Mouse (Mus musculus): Measurements from ENCODE around the gene Rufy4.
A peak's percentile ranks its signal among the peaks of the same experiment; 100 is the strongest.
"Not testable (repeated sequence)": the region's sequence is repeated elsewhere in the genome, so short reads cannot be mapped to it uniquely, and the experiment has no call there.

Rufy4 gene

DNA sequence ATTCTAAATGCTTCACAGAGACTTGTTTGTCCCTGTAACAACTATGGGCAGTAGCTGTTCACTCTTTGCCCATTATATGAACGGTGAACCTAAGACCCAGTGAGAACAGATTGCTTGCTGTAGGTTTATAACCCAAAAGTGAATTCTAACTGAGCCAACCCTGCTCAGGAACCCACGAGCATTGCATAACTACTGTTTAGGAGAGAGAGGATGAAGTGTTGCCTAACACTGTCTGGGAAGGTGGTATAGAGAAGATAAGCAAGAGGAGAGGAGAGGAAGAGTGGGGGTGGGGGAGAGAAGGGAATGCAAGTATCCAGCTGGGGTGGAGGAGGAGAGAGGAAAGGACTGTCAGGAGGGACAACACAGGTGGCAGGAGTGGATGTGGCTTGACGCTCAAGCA, 25.8 kb downstream of the Rufy4 start:
- no peak for DNase-seq

DNA sequence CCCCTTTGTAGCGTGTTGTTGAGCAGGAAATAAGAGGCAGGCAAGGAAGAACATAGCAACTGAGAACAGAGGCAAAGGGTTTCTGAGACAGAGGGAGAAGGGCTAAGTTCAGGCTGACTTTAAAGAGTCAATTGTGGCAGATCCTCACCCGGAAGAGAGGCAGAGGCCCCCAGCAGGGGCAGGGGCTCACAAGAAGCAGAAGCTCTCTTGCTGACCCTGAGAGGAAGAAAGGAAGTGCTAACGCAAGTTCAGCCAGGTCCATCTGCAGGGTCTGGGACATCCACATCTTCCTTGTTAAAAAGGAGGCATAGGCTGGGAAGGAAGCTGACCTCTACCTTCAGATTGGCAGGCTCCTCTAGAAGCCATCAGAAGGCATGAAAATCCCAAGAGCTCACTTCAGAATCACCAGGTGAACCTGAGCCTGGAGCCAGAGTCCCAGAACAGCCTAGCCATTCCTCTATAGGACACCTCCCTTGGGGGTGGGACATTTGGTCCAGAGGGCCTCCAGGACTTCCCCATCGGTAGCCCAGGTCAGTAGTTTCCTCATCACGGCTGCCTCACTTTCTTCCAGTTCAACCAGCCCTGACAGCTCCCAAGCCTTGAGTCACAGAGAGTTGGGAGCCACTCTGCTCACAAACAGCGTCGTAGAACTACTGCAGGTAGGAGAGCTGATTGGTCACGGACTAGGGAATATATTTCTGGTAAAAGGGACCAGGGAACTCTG, 28.3 kb downstream of the Rufy4 start, which contains the start of gene Cxcr2:
TSS of gene Cxcr2 (plus strand) at position 529 of the 724 bp plus-strand sequence.
- no peak for DNase-seq

DNA sequence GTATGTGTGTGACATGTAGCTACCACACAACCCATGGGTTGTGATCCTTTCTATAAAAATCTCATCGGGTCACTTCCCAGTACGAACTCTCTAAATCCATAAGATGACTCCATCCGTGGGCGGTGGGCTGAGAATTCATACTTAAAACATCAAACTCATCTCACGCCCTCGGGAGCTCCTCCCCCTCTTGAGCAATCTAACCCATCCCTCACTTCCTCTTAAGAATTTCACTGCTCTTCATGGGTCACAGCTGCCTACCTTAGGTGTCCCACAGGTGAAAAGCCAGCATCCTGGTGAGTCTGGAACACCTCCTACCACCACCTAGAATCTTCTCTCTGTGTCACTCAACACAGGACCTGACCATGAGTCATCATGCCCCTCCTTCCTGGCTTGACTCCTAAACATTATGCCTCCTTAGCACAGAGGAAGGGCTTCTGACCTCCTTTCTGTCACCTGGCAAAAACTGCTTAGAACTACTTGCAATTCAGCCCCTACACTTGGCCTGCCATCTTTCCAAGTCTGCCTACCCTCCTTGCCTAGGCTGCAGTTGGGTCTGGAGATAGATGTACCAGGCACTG, 30.2 kb downstream of the Rufy4 start:
- DNase-seq, result peak; percentile 61

DNA sequence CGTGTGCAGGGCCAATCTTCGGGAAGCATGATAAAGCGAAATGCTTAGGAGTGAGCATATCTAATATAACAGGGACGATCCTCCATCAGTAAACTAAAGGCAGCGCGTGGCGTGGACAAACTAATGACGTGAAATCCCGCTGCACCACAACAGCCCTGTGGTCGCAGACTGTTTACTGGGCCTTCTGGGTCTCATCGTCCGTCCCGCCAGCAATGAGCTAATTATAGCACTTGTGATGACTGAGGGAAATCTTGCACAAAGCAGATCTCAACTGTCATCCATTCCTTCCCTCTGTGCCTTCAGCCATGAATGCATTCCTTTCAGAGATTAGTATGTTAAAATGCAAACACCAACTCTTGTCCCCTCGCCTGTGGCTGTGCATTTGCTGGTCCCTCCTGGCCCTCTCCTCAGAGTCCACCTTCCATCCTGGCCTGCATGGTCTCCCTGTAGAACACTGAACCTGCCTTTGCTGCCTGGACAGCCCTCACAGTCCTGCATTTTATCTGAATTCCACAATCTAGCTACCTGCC, 31.1 kb downstream of the Rufy4 start:
- DNase-seq, result no peak

DNA sequence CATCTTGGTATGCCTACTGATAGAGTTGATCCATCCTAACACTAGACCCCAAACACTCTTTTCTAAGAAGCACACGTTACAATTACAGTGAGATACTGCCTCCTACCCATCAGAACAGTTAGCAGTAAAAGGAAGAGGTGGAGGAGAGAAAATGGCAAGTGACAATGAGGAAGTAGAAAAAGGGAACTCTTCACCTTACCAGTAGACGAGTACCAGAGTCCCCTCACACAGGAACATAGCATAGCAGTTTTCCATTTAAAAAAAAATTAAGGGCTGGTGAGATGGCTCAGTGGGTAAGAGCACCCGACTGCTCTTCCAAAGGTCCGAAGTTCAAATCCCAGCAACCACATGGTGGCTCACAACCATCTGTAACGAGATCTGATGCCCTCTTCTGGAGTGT, 34.3 kb downstream of the Rufy4 start:
- not testable (repeated sequence) for DNase-seq

DNA sequence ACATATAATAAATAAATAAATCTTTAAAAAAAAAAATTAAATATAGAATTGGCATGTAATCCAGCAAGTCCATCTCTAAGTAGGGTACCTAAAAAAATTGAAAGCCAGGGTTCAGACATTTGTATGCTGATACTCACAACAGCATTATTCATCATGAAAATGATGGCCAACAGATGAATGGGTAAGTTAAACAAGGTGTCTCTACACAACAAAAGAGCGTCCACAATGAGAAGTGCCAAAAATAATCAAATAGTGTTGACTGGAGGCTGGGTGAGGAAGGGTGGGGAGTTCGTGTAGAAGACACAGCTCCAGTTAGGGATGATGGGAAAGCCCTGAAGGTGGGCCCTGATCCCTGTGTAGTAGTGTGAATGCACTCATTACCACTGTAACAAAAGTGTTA, 34.7 kb downstream of the Rufy4 start:
- no peak for DNase-seq

DNA sequence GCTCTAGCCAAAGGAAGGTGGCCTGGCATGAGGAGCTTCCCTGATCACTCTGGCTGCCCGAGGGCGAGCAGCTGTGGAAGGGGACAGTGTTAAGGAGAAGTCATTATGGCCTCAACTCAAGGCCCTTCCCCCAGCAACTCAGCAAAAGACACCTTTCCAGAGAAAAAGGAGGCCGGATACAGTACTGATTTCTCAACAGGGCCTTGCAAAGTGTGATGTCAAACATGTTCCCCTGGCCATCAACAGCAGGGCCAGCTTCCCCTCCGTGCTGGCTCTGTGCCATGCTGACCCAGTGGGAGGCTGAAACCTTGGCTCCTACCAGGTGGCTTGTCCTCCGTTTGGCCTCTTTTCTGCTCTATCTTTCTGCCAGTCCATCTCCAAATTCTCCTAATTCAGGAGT, 41.8 kb downstream of the Rufy4 start:
- DNase-seq, result no peak

DNA sequence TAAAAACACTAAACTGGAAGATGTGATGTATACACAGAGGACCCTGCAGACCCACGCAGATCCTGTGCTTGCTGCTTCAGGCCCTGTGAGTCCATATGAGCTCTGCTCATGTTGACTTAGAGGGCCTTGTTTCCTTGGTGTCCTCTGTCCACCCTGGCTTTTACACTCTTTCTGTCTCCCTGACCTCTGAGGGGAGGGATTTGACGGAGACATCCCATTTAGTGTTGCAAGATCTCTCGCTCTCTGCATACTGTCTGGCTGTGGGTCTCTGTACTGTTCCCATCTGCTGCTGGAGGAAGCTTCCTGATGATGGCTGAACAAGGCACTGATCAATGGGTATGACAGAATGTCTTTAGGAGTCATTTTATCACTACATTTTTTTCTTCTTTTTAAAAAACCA, 44.4 kb downstream of the Rufy4 start:
- no peak for DNase-seq

DNA sequence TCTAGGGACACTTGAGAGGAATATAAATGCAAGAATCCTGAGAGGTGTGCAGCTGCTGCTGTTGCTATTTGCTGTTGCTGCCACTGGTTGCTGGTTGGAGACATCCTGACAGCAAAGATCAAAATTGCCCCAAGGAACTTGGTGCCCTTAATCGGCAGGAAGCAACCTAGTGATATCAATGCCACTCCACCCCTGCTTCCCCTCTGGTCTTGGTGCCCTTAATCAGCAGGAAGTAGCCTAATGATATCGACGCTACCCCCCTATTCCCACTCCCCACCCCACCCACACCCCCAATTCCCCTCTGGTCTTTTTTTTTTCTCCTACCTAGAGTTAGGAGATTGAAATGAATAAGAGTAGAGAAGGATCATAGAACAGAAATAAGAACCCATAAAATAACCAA, 47.4 kb downstream of the Rufy4 start:
- no peak for DNase-seq

DNA sequence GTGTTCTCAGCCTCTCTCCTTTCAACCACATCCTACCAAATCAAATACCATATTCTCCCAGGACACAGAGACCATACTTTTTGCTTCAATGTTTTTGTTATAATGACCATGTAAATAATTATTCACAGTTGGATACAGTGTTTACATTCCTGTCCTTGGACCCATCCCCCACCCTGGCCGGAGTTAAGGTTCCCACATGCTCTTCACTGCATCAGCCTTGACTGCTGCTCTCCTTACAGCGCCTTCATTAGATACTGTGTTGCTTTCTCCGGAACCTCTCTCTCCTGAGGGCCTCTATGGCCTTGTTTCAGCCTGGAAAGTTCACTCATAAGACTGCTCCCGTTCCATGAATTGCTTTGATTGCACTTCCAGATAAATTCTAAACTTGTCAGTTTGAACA, 50.4 kb downstream of the Rufy4 start:
- DNase-seq, result no peak

DNA sequence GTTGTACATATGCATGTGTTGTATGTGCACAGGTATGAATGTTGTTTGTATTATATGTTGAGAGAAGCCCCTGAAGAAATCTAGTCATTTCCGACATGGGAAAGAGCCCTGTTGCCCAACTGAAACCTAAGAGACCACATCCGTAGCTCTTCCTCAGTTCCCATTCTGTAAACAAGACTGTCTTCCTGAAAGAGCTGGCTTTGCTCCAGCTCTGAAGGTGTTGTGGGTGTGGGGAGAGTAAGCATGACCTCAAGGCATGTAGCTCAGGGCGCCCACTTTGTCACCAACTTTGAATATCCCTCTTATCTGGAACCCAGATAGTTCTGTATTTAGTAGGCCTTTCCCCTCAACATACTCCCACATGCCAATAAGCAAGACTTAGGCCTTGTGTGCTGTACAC, 53.3 kb downstream of the Rufy4 start:
- peak; percentile 30 for DNase-seq

DNA sequence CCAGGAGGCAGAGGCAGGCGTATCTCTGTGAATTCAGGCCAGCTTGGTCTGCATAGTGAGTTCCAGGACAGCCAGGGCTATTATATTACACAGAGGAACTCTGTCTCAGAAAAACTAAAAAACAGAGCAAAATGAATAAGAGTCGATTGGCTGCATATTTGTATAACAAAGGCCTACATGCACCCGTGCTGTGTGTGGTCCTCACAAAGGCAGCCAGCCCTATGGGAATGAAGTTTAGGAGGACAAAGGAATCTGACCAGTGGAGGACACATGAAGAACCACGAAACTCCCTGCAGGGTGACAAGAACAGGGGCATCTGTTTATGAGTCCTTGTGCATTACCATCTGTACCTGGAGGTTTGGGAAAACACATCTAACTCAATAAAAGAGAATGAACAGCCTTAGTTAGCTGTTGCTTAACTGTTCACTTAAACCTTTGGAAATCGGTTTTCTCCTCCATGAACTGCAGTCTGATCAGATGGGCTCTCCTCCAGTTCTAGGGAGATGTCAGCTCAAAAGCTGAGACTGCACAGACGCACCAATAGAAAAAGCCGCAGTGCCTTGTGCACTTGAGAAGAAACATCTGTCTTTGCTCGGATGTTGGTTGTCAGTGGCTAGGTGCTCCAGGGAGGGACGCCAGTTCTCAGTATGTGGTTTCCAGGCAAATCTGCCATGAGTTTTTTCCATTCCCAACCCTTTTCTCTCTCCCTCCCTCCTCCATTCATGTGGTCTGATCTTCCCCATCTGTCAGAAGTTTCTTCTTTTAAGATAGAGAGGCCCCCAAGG, 54.5 kb downstream of the Rufy4 start:
- DNase-seq, result peak; percentile 37

DNA sequence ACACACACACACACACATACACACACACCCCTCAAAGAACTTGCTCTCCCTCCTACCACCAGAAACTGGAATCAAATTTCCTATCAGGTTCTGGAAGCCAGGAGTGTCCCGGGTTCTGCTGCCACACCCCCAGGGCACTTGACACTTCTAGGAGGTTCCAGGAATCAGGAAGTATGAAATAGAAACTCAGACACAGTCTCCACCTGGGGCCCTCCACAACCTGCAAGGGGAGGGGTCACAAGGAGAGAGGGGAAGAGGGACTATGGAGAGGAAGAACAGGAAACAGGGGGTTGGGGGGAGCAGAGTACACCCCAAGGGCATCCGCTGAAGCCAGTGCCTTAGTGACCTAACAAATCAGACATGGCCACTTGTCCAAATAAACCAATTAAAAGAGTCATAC, 56.1 kb downstream of the Rufy4 start:
- DNase-seq, result peak; percentile 30

DNA sequence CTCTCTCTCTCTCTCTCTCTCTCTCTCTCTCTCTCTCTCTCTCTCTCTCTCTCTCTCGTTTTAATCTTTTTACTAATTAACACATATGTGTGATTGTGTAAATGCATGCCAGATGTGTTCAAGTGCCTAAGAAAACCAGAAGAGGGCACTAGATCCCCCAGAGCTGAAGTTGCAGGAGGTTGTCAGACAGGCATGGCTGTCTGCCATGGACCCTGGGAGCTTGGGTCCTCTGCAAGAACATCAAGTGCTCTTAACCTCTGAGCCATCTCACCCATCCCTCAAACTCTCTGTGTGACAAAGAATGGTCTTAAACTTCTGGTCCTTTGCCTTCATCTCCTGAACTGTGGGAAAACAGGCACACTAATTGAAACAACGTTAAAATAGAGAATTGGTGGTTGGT, 57.7 kb downstream of the Rufy4 start:
- no peak for DNase-seq

DNA sequence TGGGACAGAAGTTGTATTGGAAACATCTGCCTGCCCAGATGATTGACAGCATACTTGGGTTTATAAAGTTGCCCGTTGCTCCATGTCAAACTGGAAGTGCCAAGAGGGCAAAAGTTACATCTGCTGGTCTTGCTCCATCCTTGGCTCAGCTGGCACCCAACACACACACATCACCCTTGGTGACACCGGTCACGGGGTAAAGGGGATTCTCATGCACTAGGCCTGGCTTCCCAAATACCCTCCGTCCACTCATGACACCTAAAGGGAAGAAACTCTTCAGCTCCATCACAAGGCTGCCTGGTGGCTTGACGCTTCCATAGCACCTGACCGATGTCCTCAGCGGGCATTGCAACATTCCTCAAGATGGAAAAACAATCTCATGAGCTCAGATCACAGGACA, 65.1 kb downstream of the Rufy4 start:
- peak; percentile 53 for DNase-seq

DNA sequence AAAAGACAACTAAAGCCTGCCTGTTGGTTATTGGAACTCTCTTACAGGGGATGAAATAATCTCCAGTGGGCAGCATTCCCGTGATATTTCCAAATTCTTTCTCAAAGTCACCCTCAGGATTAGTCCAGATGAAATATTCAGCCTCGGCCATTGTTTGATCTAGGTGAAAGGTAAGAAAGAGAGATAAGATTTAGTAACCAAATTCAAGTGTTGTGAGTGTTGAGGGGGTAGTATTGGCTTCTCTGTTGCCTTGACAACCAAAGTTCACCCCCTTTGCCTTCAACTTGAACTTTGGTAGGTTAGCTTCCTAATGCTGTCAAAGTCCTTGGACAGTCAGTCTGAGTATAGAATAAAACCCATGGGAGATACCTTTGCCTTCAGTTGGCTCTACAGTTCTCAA, 67.4 kb downstream of the Rufy4 start:
- no peak for DNase-seq

DNA sequence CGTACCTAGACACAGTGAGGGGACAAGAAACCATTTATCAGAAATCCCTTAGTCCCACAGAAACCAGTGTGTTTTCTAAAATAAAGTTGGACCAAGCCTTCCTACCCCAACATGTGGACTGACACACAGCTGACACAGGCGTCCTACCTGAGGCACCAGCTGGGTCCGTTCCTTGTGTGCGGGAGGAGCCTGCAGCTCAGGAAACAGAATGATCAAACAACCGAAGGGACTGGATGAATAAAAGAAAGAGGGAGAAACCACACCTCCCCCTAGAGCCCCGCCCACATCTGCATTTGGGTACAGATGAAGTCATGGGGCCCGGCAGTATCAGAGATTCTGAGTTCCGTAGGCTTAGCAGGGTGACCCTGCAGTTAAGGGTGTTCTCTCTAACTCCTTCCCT, 69.1 kb downstream of the Rufy4 start, which contains the start of gene Cxcr1:
TSS of gene Cxcr1 (minus strand) at position 187 of the 400 bp plus-strand sequence.
- no peak for DNase-seq

DNA sequence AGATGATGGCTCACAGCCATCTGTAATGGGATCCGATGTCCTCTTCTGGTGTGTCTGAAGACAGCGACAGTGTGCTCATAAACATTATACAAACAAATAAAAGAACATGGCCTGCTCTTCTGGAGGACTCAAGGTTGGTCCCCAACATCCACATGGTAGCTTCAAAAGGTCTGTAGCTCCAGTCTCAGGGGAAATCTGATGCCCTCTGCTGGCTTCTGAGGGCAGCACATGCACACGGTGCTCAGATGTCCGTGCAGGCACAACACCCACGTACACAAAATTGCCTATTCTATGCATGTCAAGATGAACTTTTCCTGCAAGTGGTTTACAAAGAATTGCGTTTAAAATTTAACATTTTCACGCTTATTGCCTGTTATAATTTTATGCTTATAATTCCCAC, 70.6 kb downstream of the Rufy4 start:
- peak; percentile 60 for DNase-seq

DNA sequence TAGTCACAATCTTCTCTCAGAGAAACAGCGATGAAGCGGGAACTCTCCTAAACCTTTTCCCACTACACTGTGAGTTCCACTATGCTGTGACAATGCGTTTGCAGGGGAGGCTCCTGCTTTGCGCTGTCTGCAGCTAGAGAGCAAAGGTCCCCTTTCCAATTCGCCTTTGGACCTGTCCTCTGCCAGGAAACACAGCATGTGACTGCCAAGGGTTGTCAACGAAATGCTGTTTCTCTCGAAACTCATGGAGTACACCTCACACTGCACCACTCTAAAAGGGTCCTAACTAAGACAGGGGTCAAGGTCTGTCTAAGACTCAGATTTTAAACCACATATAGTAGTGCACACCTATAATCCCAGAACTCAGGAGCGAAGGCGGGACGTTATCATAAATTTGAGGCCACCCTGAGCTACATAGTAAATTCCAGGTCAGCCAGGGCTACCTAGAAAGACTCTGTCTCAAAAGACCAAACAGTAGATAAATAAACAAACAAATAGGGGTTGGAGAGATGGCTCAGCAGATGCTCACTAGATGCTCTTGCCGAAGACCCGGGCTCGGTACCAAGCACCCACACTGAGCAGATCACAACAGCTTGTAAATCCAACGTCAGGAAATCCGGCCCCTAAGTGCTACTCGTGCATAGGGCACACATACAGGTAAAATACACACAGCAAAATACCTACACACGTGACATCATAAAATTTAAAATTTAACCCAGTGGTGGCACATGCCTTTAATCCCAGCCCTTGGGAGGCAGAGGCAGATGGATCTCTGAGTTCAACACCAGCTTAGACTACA, 71.5 kb downstream of the Rufy4 start:
- DNase-seq, result no peak

Data from lung, postnatal 36 days (tissue).